Mouse (Mus musculus) MEL (cell line): ENCODE data around the gene Qprt. TPM values are rescaled to one million over a fixed set of nuclear protein-coding genes. Genes with fewer than 3 reads are reported as not detected.

Experiments used
- DNase-seq: peaks from one replicate; pipeline ENCODE4 v3.0.0; 2011; ENCODE audit warnings: low read depth, low spot score
- H3K27ac ChIP-seq: 2 replicates; pipeline ENCODE4 v1.5.1; 2012; ENCODE audit warnings: low read depth, mild to moderate bottlenecking, control low read depth, low read length, moderate library complexity; ENCODE audit not compliant: control insufficient read depth
- H3K27me3 ChIP-seq, 2 experiments: fragments of 150-350 bp in 1 of 2; sonication (generic) in 1 of 2; 2 replicates each; pipeline ENCODE4 v1.6.1; 2012; ENCODE audit warnings: low read length in 2 of 2, mild to moderate bottlenecking in 2 of 2, improper control_type of control experiment in 1 of 2, moderate library complexity in 1 of 2; ENCODE audit not compliant: insufficient read depth in 2 of 2, control insufficient read depth in 1 of 2
- H3K36me3 ChIP-seq, 2 experiments: 2 replicates each; pipeline ENCODE4 v1.6.1; 2012 to 2014; ENCODE audit warnings: low read length in 2 of 2, improper control_type of control experiment in 1 of 2, inconsistent platforms in 1 of 2, mild to moderate bottlenecking in 1 of 2; ENCODE audit not compliant: insufficient read depth in 2 of 2, control insufficient read depth in 1 of 2
- H3K4me1 ChIP-seq, 2 experiments: fragments of 150-350 bp in 1 of 2; sonication (generic) in 1 of 2; 2 replicates each; pipeline ENCODE4 v1.6.1; 2012; ENCODE audit warnings: low read length in 2 of 2, improper control_type of control experiment in 1 of 2, mild to moderate bottlenecking in 1 of 2; ENCODE audit not compliant: insufficient read depth in 2 of 2, control insufficient read depth in 1 of 2
- H3K4me3 ChIP-seq, 2 experiments: fragments of 150-350 bp in 1 of 2; sonication (generic) in 1 of 2; 2 replicates each; pipeline ENCODE4 v1.5.1; 2012; ENCODE audit warnings: low read depth in 2 of 2, low read length in 2 of 2, mild to moderate bottlenecking in 2 of 2, moderate library complexity in 2 of 2, control low read depth in 1 of 2, improper control_type of control experiment in 1 of 2; ENCODE audit not compliant: control insufficient read depth in 1 of 2, insufficient read depth in 1 of 2
- H3K79me2 ChIP-seq: 2 replicates; pipeline ENCODE4 v1.6.1; 2012; ENCODE audit warnings: mild to moderate bottlenecking, low read length, moderate library complexity; ENCODE audit not compliant: control insufficient read depth, poor library complexity, insufficient read depth
- H3K9ac ChIP-seq: 2 replicates; pipeline ENCODE4 v1.6.1; 2012; ENCODE audit warnings: low read depth, mild to moderate bottlenecking, control low read depth, low read length, moderate library complexity; ENCODE audit not compliant: control insufficient read depth, poor library complexity, severe bottlenecking
- H3K9me3 ChIP-seq: fragments of 150-350 bp; sonication (generic); replicated peaks from 2 replicates; pipeline ENCODE4 v1.6.1; 2012; ENCODE audit warnings: mild to moderate bottlenecking, low read length, improper control_type of control experiment, moderate library complexity; ENCODE audit not compliant: insufficient read depth
- CHD1 ChIP-seq: IDR thresholded peaks from 2 replicates; pipeline ENCODE4 v1.6.1; 2012; ENCODE audit warnings: low read depth, mild to moderate bottlenecking, inconsistent platforms, low read length, improper control_type of control experiment
- EP300 ChIP-seq, 2 experiments: IDR thresholded peaks; 2 replicates each; pipeline ENCODE4 v1.6.1; 2011; ENCODE audit warnings: improper control_type of control experiment in 2 of 2, low read length in 2 of 2, low read depth in 1 of 2, mild to moderate bottlenecking in 1 of 2
- ETS1 ChIP-seq: IDR thresholded peaks from 2 replicates; pipeline ENCODE4 v1.6.1; 2012; ENCODE audit warnings: low read depth, mild to moderate bottlenecking, inconsistent platforms, low read length, improper control_type of control experiment, moderate library complexity
- GATA1 ChIP-seq: IDR thresholded peaks from 2 replicates; pipeline ENCODE4 v1.6.1; 2011; ENCODE audit warnings: low read depth, low read length, improper control_type of control experiment
- JUND ChIP-seq: IDR thresholded peaks from 2 replicates; pipeline ENCODE4 v1.6.1; 2011; ENCODE audit warnings: low read depth, mild to moderate bottlenecking, improper control_type of control experiment, low read length
- MAX ChIP-seq: IDR thresholded peaks from 2 replicates; pipeline ENCODE4 v1.6.1; 2011; ENCODE audit warnings: low read length, improper control_type of control experiment
- MAZ ChIP-seq: IDR thresholded peaks from 2 replicates; pipeline ENCODE4 v1.6.1; 2012; ENCODE audit warnings: low read depth, mild to moderate bottlenecking, inconsistent platforms, low read length, improper control_type of control experiment
- MEF2A ChIP-seq: IDR thresholded peaks from 2 replicates; pipeline ENCODE4 v1.6.1; 2014; ENCODE audit warnings: low read depth, mild to moderate bottlenecking, inconsistent platforms, low read length, improper control_type of control experiment; ENCODE audit not compliant: poor library complexity, insufficient replicate concordance, severe bottlenecking; ENCODE audit errors: extremely low read depth
- MXI1 ChIP-seq: IDR thresholded peaks from 2 replicates; pipeline ENCODE4 v1.6.1; 2011; ENCODE audit warnings: mild to moderate bottlenecking, low read depth, low read length, improper control_type of control experiment
- NELFE ChIP-seq: IDR thresholded peaks from 2 replicates; pipeline ENCODE4 v1.6.1; 2011; ENCODE audit warnings: low read depth, low read length, improper control_type of control experiment
- POLR2A ChIP-seq, 2 experiments: IDR thresholded peaks; 2 replicates each; pipeline ENCODE4 v1.6.1; 2011 to 2012; ENCODE audit warnings: low read length in 2 of 2, mild to moderate bottlenecking in 2 of 2, control low read depth in 1 of 2, improper control_type of control experiment in 1 of 2, low read depth in 1 of 2, moderate library complexity in 1 of 2; ENCODE audit not compliant: control insufficient read depth in 1 of 2, insufficient read depth in 1 of 2, poor library complexity in 1 of 2
- POLR2AphosphoS2 ChIP-seq: IDR thresholded peaks from 2 replicates; pipeline ENCODE4 v1.6.1; 2011; ENCODE audit warnings: low read length, improper control_type of control experiment
- RAD21 ChIP-seq: IDR thresholded peaks from 2 replicates; pipeline ENCODE4 v1.6.1; 2011; ENCODE audit warnings: mild to moderate bottlenecking, low read depth, low read length, improper control_type of control experiment
- RCOR1 ChIP-seq: IDR thresholded peaks from 2 replicates; pipeline ENCODE4 v1.6.1; 2012; ENCODE audit warnings: low read depth, mild to moderate bottlenecking, inconsistent platforms, low read length, improper control_type of control experiment
- TAL1 ChIP-seq: IDR thresholded peaks from 2 replicates; pipeline ENCODE4 v1.6.1; 2012; ENCODE audit warnings: mild to moderate bottlenecking, inconsistent platforms, low read length, moderate library complexity, mixed read lengths
- TBP ChIP-seq: IDR thresholded peaks from 2 replicates; pipeline ENCODE4 v1.8.0; 2011; ENCODE audit warnings: low read depth, low read length, improper control_type of control experiment
- USF1 ChIP-seq: IDR thresholded peaks from 2 replicates; pipeline ENCODE4 v1.6.1; 2014; ENCODE audit warnings: low read depth, mild to moderate bottlenecking, inconsistent platforms, low read length, improper control_type of control experiment, moderate library complexity
- ZKSCAN1 ChIP-seq: IDR thresholded peaks from 2 replicates; pipeline ENCODE4 v1.6.1; 2012; ENCODE audit warnings: low read depth, mild to moderate bottlenecking, inconsistent platforms, low read length, improper control_type of control experiment, moderate library complexity
- ZNF384 ChIP-seq: IDR thresholded peaks from 2 replicates; pipeline ENCODE4 v1.6.1; 2012; ENCODE audit warnings: low read depth, mild to moderate bottlenecking, inconsistent platforms, low read length, improper control_type of control experiment
- polyA plus RNA-seq, 2 experiments: library from polyadenylated mRNA; stranded (reverse) in 1 of 2; unstranded in 1 of 2; fragments of >175 nt in 1 of 2; fragments of >200 nt in 1 of 2; gene quantifications; 2 replicates each; pipeline versions ENCODE4 v1.2.1 to v1.2.4; 2012; ENCODE audit warnings: low replicate concordance in 2 of 2, low read depth in 1 of 2; ENCODE audit not compliant: insufficient read length in 2 of 2, insufficient read depth in 1 of 2, missing spikeins in 1 of 2
- total RNA-seq: library from RNA; depleted of rRNA; stranded (reverse); fragments of 300-350 nt; gene quantifications from 2 replicates; pipeline ENCODE4 v1.2.3, GENCODE M21; 2012

Qprt gene
- total and polyA plus RNA-seq, 3 experiments = 2.7 to 3.7 TPM; not detected in 1

DNA sequence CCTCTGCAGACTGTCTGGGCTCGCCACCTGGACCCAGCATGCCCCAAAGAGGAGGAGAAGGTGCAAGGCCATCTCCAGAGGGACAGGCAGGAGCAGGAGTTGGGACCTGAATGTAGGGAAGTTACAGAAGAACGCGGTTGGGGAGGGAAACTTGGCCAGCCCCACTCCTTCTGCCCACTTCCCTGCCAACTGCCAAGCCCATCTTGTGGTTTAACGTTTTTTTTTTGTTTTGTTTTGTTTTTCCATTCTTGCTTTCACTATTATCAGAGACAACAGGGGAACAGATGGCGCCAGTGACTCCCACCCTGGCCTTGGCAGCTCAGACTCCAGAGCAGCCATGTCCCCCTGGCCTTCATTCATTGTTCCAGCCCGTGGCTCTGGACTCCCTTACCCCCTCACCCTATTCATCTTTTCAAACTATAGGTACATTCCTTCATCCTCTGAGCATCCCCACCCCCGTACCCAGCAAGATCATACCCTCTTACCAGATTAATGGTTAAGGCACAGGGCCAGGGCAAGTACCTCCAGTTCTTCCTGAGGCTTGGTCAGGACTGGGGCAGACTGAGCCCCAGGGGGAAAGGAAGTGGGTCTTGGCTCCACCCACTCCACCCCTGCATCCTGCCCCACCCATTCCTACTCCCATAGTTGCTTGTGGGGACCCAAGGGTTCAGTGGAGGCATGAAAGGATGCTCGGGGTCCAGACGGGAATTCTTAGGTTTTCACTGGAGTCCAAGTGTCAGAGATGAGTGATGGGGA, 15.4 kb upstream of the Qprt start, which contains the start of gene Spn (continued):
- peak; percentile 43; the same call in 1 of the 2 replicates for TF ChIP-seq ZNF384

DNA sequence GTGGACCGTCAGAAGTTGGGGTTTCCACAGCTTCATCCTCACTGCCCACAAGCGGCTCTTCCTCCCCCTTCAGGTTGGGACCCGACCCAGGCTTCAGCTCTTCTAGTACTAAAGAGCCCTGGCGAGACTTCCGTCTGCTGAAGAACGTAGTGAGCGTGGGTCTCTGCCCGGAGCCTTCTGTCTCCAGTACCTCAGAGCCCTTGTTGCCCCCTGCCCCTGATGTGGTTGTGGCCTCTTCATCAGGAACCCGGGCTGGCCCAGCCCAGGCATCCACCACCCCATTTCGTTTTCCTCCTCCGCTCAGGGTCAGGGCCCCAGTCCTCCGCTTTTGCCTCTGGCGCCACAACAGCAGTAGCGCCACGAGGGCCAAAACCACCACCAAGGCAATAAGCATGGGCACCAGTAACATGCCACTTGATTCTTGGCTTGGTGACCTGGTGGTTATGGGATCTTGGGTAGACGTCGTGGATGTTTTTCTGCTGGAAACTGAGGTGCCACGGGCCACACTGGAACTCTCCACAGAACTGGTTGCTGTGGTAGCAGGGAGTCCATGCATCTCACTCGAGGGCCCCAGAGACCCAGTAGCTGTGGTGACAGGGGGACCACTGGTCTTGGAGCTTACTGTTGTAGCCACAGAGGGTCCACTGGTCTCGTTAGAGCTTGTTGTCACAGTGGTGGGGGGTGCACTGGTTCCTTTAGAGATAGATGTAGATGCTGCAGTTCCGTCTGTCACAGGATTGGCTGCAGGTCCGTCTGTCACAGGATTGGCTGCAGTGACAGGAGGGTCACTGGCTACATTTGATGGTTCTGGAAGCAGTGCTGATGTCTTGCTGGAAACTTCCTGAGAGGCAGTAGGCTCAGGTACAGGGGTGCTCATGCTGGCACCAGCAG, 14.4 kb upstream of the Qprt start:
- DNase-seq = peak; percentile 68
- H3K27me3 ChIP-seq = no peaks in the 10 kb centered on the region
- H3K27ac ChIP-seq = peak overlapping the region; percentile 99
- peaks cover 0 to 41% of the 10 kb centered on the region in 2 experiments; a peak in 3 of 4 replicates for H3K36me3 ChIP-seq
- TF ChIP-seq ZKSCAN1 = no peak
- peak; percentile 50 for TF ChIP-seq MXI1
- TF ChIP-seq USF1 = no peak
- TF ChIP-seq MAX = peak; percentile 43; the same call in 1 of the 2 replicates
- TF ChIP-seq JUND = no peak
- TF ChIP-seq TAL1 = no peak
- TF ChIP-seq NELFE = 0 out of 2 replicates have a peak, but pooled peaks have one; percentile 22
- 0 out of 2 replicates have a peak, but pooled peaks have one; percentile 33 for TF ChIP-seq RCOR1
- TF ChIP-seq ETS1 = no peak
- peak; percentile 32 to 36; a peak in 1 of 4 replicates for TF ChIP-seq POLR2A (IDR thresholded peaks at IDR 0.05; ENCODE audit: control insufficient read depth in 1 of 2, insufficient read depth in 1 of 2, low read depth in 1 of 2, low read length in 2 of 2, poor library complexity in 1 of 2)
- no peak for TF ChIP-seq TBP
- TF ChIP-seq GATA1 = no peak
- 0 out of 2 replicates have a peak, but pooled peaks have one; percentile 1 for TF ChIP-seq POLR2AphosphoS2
- TF ChIP-seq RAD21 = no peak
- peak; percentile 24; the same call in 1 of the 2 replicates for TF ChIP-seq CHD1
- TF ChIP-seq MEF2A = no peak
- no peak for TF ChIP-seq EP300 (IDR thresholded peaks at IDR 0.05; ENCODE audit: low read depth in 1 of 2, low read length in 2 of 2)
- no peak for TF ChIP-seq MAZ
- no peaks in the 10 kb centered on the region for H3K9me3 ChIP-seq
- peaks cover 51% of the 10 kb centered on the region for H3K79me2 ChIP-seq
- peaks cover 7 to 44% of the 10 kb centered on the region in 2 experiments for H3K4me1 ChIP-seq
- peak overlapping the region; percentile 73 for H3K9ac ChIP-seq
- H3K4me3 ChIP-seq = peak overlapping the region; percentile 67 to 80
